8 mouse cellular contexts compared by ENCODE assay signal in genomic region chr17:74294426-74295025, GRCm38 (mm10). TPM values are rescaled to one million over a fixed set of nuclear protein-coding genes. Genes with fewer than 3 reads are reported as not detected.
A peak's percentile ranks its signal among the peaks of the same experiment; 100 is the strongest.
DNase-seq lines count a peak whose midpoint lies in the region; ATAC-seq lines count a peak whose summit lies in the region.

No protein-coding gene starts in this region.

- peak overlapping the region; percentile 83 for H3K4me3 ChIP-seq in brown adipose tissue, adult 24 weeks (ENCODE audit: insufficient read depth, low read depth, low read length)
- peak overlapping the region; percentile 77 for H3K4me3 ChIP-seq in forebrain, embryonic 10.5 days
- peak overlapping the region; percentile 92 for H3K4me3 ChIP-seq in heart, embryonic 15.5 days
- peak overlapping the region; percentile 99 for H3K4me3 ChIP-seq in liver, embryonic 15.5 days (replicated peaks)
- H3K4me3 ChIP-seq in neural tube, embryonic 11.5 days (ENCODE audit: low read depth, low read length), result peak overlapping the region; percentile 97
- H3K4me3 ChIP-seq in stomach, embryonic 16.5 days (replicated peaks; ENCODE audit: low read length), result peak overlapping the region; percentile 92

- peak; percentile 85 for DNase-seq in CD4-positive, CD25-positive, alpha-beta regulatory T cell, adult 2 months (ENCODE audit: low read depth, low spot score)
- DNase-seq in forebrain, embryonic 10.5 days (ENCODE audit: extremely low spot score, low spot score), result no peak
- peak; percentile 87 to 95 for DNase-seq in kidney, postnatal 25 days
- DNase-seq in neural tube, embryonic 11.5 days (ENCODE audit: low spot score), result peak; percentile 80

- H3K9me3 ChIP-seq in forebrain, embryonic 10.5 days, result no peaks in the 10 kb centered on the region
- H3K9me3 ChIP-seq in heart, embryonic 15.5 days (replicated peaks), result no peaks in the 10 kb centered on the region
- no peaks in the 10 kb centered on the region for H3K9me3 ChIP-seq in liver, embryonic 15.5 days (replicated peaks)
- no peaks in the 10 kb centered on the region for H3K9me3 ChIP-seq in neural tube, embryonic 11.5 days (ENCODE audit: control insufficient read depth, low read length)
- H3K9me3 ChIP-seq in stomach, embryonic 16.5 days (replicated peaks; ENCODE audit: control insufficient read depth, low read length), result no peaks in the 10 kb centered on the region

- H3K27ac ChIP-seq in brown adipose tissue, adult 24 weeks (replicated peaks; ENCODE audit: low read depth, low read length), result peak overlapping the region; percentile 71
- peak overlapping the region; percentile 99 for H3K27ac ChIP-seq in forebrain, embryonic 10.5 days
- peak overlapping the region; percentile 99 for H3K27ac ChIP-seq in heart, embryonic 15.5 days
- peak overlapping the region; percentile 96 for H3K27ac ChIP-seq in liver, embryonic 15.5 days (replicated peaks)
- peak overlapping the region; percentile 94 for H3K27ac ChIP-seq in neural tube, embryonic 11.5 days (ENCODE audit: low read depth, low read length)
- H3K27ac ChIP-seq in stomach, embryonic 16.5 days (ENCODE audit: low read length), result peak overlapping the region; percentile 99

- peak overlapping the region; percentile 83 for H3K4me2 ChIP-seq in heart, embryonic 15.5 days
- H3K4me2 ChIP-seq in liver, embryonic 15.5 days, result peak overlapping the region; percentile 91
- H3K4me2 ChIP-seq in neural tube, embryonic 11.5 days (ENCODE audit: low read depth), result peak overlapping the region; percentile 77
- peak overlapping the region; percentile 75 for H3K4me2 ChIP-seq in stomach, embryonic 16.5 days (ENCODE audit: low read depth, low read length)

- H3K36me3 ChIP-seq in forebrain, embryonic 10.5 days (replicated peaks), result peaks cover 27% of the 10 kb centered on the region
- no peaks in the 10 kb centered on the region; the same call in 1 of the 2 replicates for H3K36me3 ChIP-seq in heart, embryonic 15.5 days
- peaks cover 14% of the 10 kb centered on the region for H3K36me3 ChIP-seq in liver, embryonic 15.5 days (replicated peaks)
- peaks cover 2% of the 10 kb centered on the region; the same call in 1 of the 2 replicates for H3K36me3 ChIP-seq in neural tube, embryonic 11.5 days (ENCODE audit: control insufficient read depth, insufficient read depth, low read length)
- H3K36me3 ChIP-seq in stomach, embryonic 16.5 days (ENCODE audit: control insufficient read depth, insufficient read depth, low read length), result peaks cover 9% of the 10 kb centered on the region

- H3K4me1 ChIP-seq in brown adipose tissue, adult 24 weeks (ENCODE audit: control insufficient read depth, insufficient read depth, insufficient read length, low read length), result peaks cover 4% of the 10 kb centered on the region; the same call in 1 of the 2 replicates
- H3K4me1 ChIP-seq in forebrain, embryonic 10.5 days, result peaks cover 39% of the 10 kb centered on the region
- H3K4me1 ChIP-seq in heart, embryonic 15.5 days (replicated peaks), result peaks cover 24% of the 10 kb centered on the region
- H3K4me1 ChIP-seq in liver, embryonic 15.5 days (replicated peaks), result peaks cover 46% of the 10 kb centered on the region
- peaks cover 10% of the 10 kb centered on the region; the same call in 1 of the 2 replicates for H3K4me1 ChIP-seq in neural tube, embryonic 11.5 days (ENCODE audit: control insufficient read depth, insufficient read depth, low read length)
- H3K4me1 ChIP-seq in stomach, embryonic 16.5 days (ENCODE audit: control insufficient read depth, insufficient read depth, low read length), result peaks cover 18% of the 10 kb centered on the region

- under 1% methylated on average over 70 of the region's 80 CpGs for WGBS in forebrain, embryonic 10.5 days
- 0% methylated on average over 58 of the region's 80 CpGs for WGBS in heart, embryonic 15.5 days
- 0% methylated on average over 60 of the region's 80 CpGs for WGBS in liver, embryonic 15.5 days (ENCODE audit: insufficient replicate concordance)
- 0% methylated on average over 33 of the region's 80 CpGs for WGBS in neural tube, embryonic 11.5 days
- under 1% methylated on average over 62 of the region's 80 CpGs for WGBS in stomach, embryonic 16.5 days

- no peaks in the 10 kb centered on the region for H3K27me3 ChIP-seq in forebrain, embryonic 10.5 days (ENCODE audit: poor library complexity, severe bottlenecking)
- no peaks in the 10 kb centered on the region for H3K27me3 ChIP-seq in heart, embryonic 15.5 days
- H3K27me3 ChIP-seq in liver, embryonic 15.5 days, result no peaks in the 10 kb centered on the region
- no peaks in the 10 kb centered on the region for H3K27me3 ChIP-seq in neural tube, embryonic 11.5 days (ENCODE audit: control insufficient read depth, insufficient read depth, low read length)
- no peaks in the 10 kb centered on the region for H3K27me3 ChIP-seq in stomach, embryonic 16.5 days (ENCODE audit: control insufficient read depth, insufficient read depth, low read length)

- peak; percentile 88 for ATAC-seq in heart, embryonic 15.5 days (replicated peaks; ENCODE audit: insufficient number of reproducible peaks, insufficient read depth, low FRiP score, low read depth)
- peak; percentile 91 for ATAC-seq in liver, embryonic 15.5 days (ENCODE audit: insufficient read depth)
- peak; percentile 66 for ATAC-seq in neural tube, embryonic 11.5 days (ENCODE audit: insufficient read depth, low FRiP score, low TSS enrichment)
- peak; percentile 93 for ATAC-seq in stomach, embryonic 16.5 days (ENCODE audit: insufficient read depth, low FRiP score)

- H3K9ac ChIP-seq in heart, embryonic 15.5 days, result peak overlapping the region; percentile 95
- peak overlapping the region; percentile 97 for H3K9ac ChIP-seq in liver, embryonic 15.5 days
- peak overlapping the region; percentile 95 for H3K9ac ChIP-seq in neural tube, embryonic 11.5 days (ENCODE audit: low read length)
- peak overlapping the region; percentile 97 for H3K9ac ChIP-seq in stomach, embryonic 16.5 days (ENCODE audit: low read length)

RNA-seq across cellular contexts. Expression of gene Memo1, which starts 0.8 kb away (rescaled TPM):
- 81.4 and 105 TPM in 2 replicates for polyA plus RNA-seq in brown adipose tissue, adult 24 weeks (2012; ENCODE audit: insufficient read depth, insufficient read length, missing spikeins)
- 89.7 and 95.9 TPM in 2 replicates for polyA plus RNA-seq in forebrain, embryonic 10.5 days (2016; fragmentation: Nextera tagmentation; extraction: Ambion mirVana)
- 59.8 and 64.1 TPM in 2 replicates for polyA plus RNA-seq in heart, embryonic 15.5 days (2015; fragmentation: Nextera tagmentation; extraction: Ambion mirVana)
- polyA plus RNA-seq in liver, embryonic 15.5 days (2015; fragmentation: Nextera tagmentation; extraction: Ambion mirVana), result 88.8 and 96.4 TPM in 2 replicates
- 86.4 and 89.3 TPM in 2 replicates for polyA plus RNA-seq in neural tube, embryonic 11.5 days (2014; fragmentation: Nextera tagmentation; extraction: Ambion mirVana)
- polyA plus RNA-seq in stomach, embryonic 16.5 days (2015; fragmentation: Nextera tagmentation; extraction: Ambion mirVana), result 82.7 and 87.5 TPM in 2 replicates

RNA-seq across cellular contexts. Expression of gene Dpy30, which starts 29.2 kb away (rescaled TPM):
- polyA plus RNA-seq in brown adipose tissue, adult 24 weeks (2012; ENCODE audit: insufficient read depth, insufficient read length, missing spikeins), result 86.6 and 132 TPM in 2 replicates
- 303 TPM in 2 replicates for polyA plus RNA-seq in forebrain, embryonic 10.5 days (2016; fragmentation: Nextera tagmentation; extraction: Ambion mirVana)
- polyA plus RNA-seq in heart, embryonic 15.5 days (2015; fragmentation: Nextera tagmentation; extraction: Ambion mirVana), result 156 and 195 TPM in 2 replicates
- 98.0 and 119 TPM in 2 replicates for polyA plus RNA-seq in liver, embryonic 15.5 days (2015; fragmentation: Nextera tagmentation; extraction: Ambion mirVana)
- polyA plus RNA-seq in neural tube, embryonic 11.5 days (2014; fragmentation: Nextera tagmentation; extraction: Ambion mirVana), result 227 and 231 TPM in 2 replicates
- polyA plus RNA-seq in stomach, embryonic 16.5 days (2015; fragmentation: Nextera tagmentation; extraction: Ambion mirVana), result 207 and 212 TPM in 2 replicates

RNA-seq across cellular contexts. Expression of gene Spast, which starts 44.3 kb away (rescaled TPM):
- 14.8 and 18.7 TPM in 2 replicates for polyA plus RNA-seq in brown adipose tissue, adult 24 weeks (2012; ENCODE audit: insufficient read depth, insufficient read length, missing spikeins)
- 12.6 and 12.7 TPM in 2 replicates for polyA plus RNA-seq in forebrain, embryonic 10.5 days (2016; fragmentation: Nextera tagmentation; extraction: Ambion mirVana)
- polyA plus RNA-seq in heart, embryonic 15.5 days (2015; fragmentation: Nextera tagmentation; extraction: Ambion mirVana), result 12.6 and 14.2 TPM in 2 replicates
- polyA plus RNA-seq in liver, embryonic 15.5 days (2015; fragmentation: Nextera tagmentation; extraction: Ambion mirVana), result 5.2 and 5.3 TPM in 2 replicates
- polyA plus RNA-seq in neural tube, embryonic 11.5 days (2014; fragmentation: Nextera tagmentation; extraction: Ambion mirVana), result 48.9 and 49.3 TPM in 2 replicates
- 11.3 and 11.7 TPM in 2 replicates for polyA plus RNA-seq in stomach, embryonic 16.5 days (2015; fragmentation: Nextera tagmentation; extraction: Ambion mirVana)
